Mouse (Mus musculus): Measurements from ENCODE around the gene Fars2.
A peak's percentile ranks its signal among the peaks of the same experiment; 100 is the strongest.

The Fars2 gene

GRCm38 (mm10) chr13:36218347-36218746 is 101.1 kb downstream of the Fars2 start:
- no peak for DNase-seq (ENCODE audit: low spot score in 2 of 2)

GRCm38 (mm10) chr13:36219506-36219905 is 102.3 kb downstream of the Fars2 start:
- no peak for DNase-seq (ENCODE audit: low spot score in 2 of 2)

- no peak for DNase-seq (ENCODE audit: low spot score in 2 of 2)
Measured at GRCm38 (mm10) chr13:36221897-36222296, 104.7 kb downstream of the Fars2 start.

GRCm38 (mm10) chr13:36222721-36223120 is 105.5 kb downstream of the Fars2 start:
- no peak for DNase-seq (ENCODE audit: low spot score in 2 of 2)

- no peak for DNase-seq (ENCODE audit: low spot score in 2 of 2)
Measured at GRCm38 (mm10) chr13:36224431-36224830, 107.2 kb downstream of the Fars2 start.

- DNase-seq (ENCODE audit: low spot score in 2 of 2), result no peak
Measured at GRCm38 (mm10) chr13:36242261-36242660, 125.0 kb downstream of the Fars2 start.

- DNase-seq (ENCODE audit: low spot score in 2 of 2), result no peak
Measured at GRCm38 (mm10) chr13:36253936-36254335, 136.7 kb downstream of the Fars2 start.

GRCm38 (mm10) chr13:36257213-36257612 is 140.0 kb downstream of the Fars2 start:
- no peak for DNase-seq (ENCODE audit: low spot score in 2 of 2)

- DNase-seq (ENCODE audit: low spot score in 2 of 2), result no peak
Measured at GRCm38 (mm10) chr13:36259754-36260153, 142.5 kb downstream of the Fars2 start.

- DNase-seq (ENCODE audit: low spot score in 2 of 2), result no peak
Measured at GRCm38 (mm10) chr13:36261299-36261698, 144.1 kb downstream of the Fars2 start.

- no peak for DNase-seq (ENCODE audit: low spot score in 2 of 2)
Measured at GRCm38 (mm10) chr13:36263240-36264095, 146.3 kb downstream of the Fars2 start.

GRCm38 (mm10) chr13:36264391-36264790 is 147.2 kb downstream of the Fars2 start:
- no peak for DNase-seq (ENCODE audit: low spot score in 2 of 2)

- DNase-seq (ENCODE audit: low spot score in 2 of 2), result no peak
Measured at GRCm38 (mm10) chr13:36265342-36265744, 148.1 kb downstream of the Fars2 start.

- no peak for DNase-seq (ENCODE audit: low spot score in 2 of 2)
Measured at GRCm38 (mm10) chr13:36267399-36267798, 150.2 kb downstream of the Fars2 start.

GRCm38 (mm10) chr13:36270867-36271266 is 153.7 kb downstream of the Fars2 start:
- no peak for DNase-seq (ENCODE audit: low spot score in 2 of 2)

GRCm38 (mm10) chr13:36273497-36273896 is 156.3 kb downstream of the Fars2 start:
- no peak for DNase-seq (ENCODE audit: low spot score in 2 of 2)

- no peak for DNase-seq (ENCODE audit: low spot score in 2 of 2)
Measured at GRCm38 (mm10) chr13:36276194-36276593, 159.0 kb downstream of the Fars2 start.

- DNase-seq (ENCODE audit: low spot score in 2 of 2), result peak; percentile 26 to 70
Measured at GRCm38 (mm10) chr13:36282018-36282417, 164.8 kb downstream of the Fars2 start.

GRCm38 (mm10) chr13:36282785-36283544 is 165.8 kb downstream of the Fars2 start:
- no peak for DNase-seq (ENCODE audit: low spot score in 2 of 2)

GRCm38 (mm10) chr13:36283545-36284067 is 166.4 kb downstream of the Fars2 start:
- DNase-seq (ENCODE audit: low spot score in 2 of 2), result no peak

GRCm38 (mm10) chr13:36284097-36284496 is 166.9 kb downstream of the Fars2 start:
- DNase-seq (ENCODE audit: low spot score in 2 of 2), result no peak

GRCm38 (mm10) chr13:36285235-36285634 is 168.0 kb downstream of the Fars2 start:
- DNase-seq (ENCODE audit: low spot score in 2 of 2), result no peak

- DNase-seq (ENCODE audit: low spot score in 2 of 2), result no peak
Measured at GRCm38 (mm10) chr13:36293511-36293910, 176.3 kb downstream of the Fars2 start.
